ENCODE assay signal across 15 mouse cellular contexts in genomic region chr7:142547874-142548273, GRCm38 (mm10). TPM values are rescaled to one million over a fixed set of nuclear protein-coding genes. Genes with fewer than 3 reads are reported as not detected.
DNase-seq lines count a peak whose midpoint lies in the region; ATAC-seq and TF ChIP-seq lines count a peak whose summit lies in the region.
"Had no signal": no experiment of that assay in that cellular context is flagged by ENCODE, and none has a peak within 500 bp of the region (broad histone marks: within the 10 kb centered on the region; RNA-seq: fewer than 3 reads in every experiment).

No protein-coding gene starts in this region.

- peak; percentile 18 for DNase-seq in cerebellum, adult 9-11 months
- DNase-seq in cerebellum, adult 18-20 months = no peak
- DNase-seq in kidney, adult 8-10 months = no peak
- DNase-seq in stomach, postnatal 0 days (ENCODE audit: low spot score) = no peak
- no peak for DNase-seq in testis, postnatal 14 days (ENCODE audit: low spot score)
- DNase-seq in right cerebral cortex, postnatal 4 days = no peak
- DNase-seq: adrenal gland, postnatal 14 days; cerebellum, postnatal 36 days; gastrocnemius, postnatal 14 days; lung, postnatal 10 days; thymus, postnatal 14 days had no signal

- no peak overlapping the region for H3K4me2 ChIP-seq in kidney, embryonic 14.5 days (replicated peaks; ENCODE audit: low read depth, low read length)
- H3K4me2 ChIP-seq in stomach, embryonic 14.5 days (replicated peaks; ENCODE audit: low read depth, low read length) = no peak overlapping the region
- no peak overlapping the region for H3K4me2 ChIP-seq in stomach, postnatal 0 days (replicated peaks; ENCODE audit: low read depth)
- H3K4me2 ChIP-seq: forebrain, embryonic 15.5 days; liver, embryonic 11.5 days had no signal

- no peaks in the 10 kb centered on the region for H3K36me3 ChIP-seq in kidney, embryonic 14.5 days (ENCODE audit: control insufficient read depth, insufficient read depth, low read length)
- no peaks in the 10 kb centered on the region for H3K36me3 ChIP-seq in stomach, embryonic 14.5 days (ENCODE audit: control insufficient read depth, insufficient read depth, low read length)
- H3K36me3 ChIP-seq in stomach, postnatal 0 days (ENCODE audit: control insufficient read depth, insufficient read depth, low read length) = no peaks in the 10 kb centered on the region
- H3K36me3 ChIP-seq: forebrain, embryonic 15.5 days had no signal

- TF ChIP-seq CTCF in stomach, postnatal 0 days (IDR thresholded peaks at IDR 0.05; ENCODE audit: low read depth) = no peak

- WGBS in kidney, embryonic 14.5 days = 6% methylated on average over 2 of the region's 2 CpGs
- 28% methylated on average over 2 of the region's 2 CpGs for WGBS in stomach, embryonic 14.5 days
- 46% methylated on average over 2 of the region's 2 CpGs for WGBS in stomach, postnatal 0 days

- no peak for TF ChIP-seq EP300 in stomach, postnatal 0 days (optimal IDR thresholded peaks at IDR 0.05)

- H3K4me1 ChIP-seq in kidney, embryonic 14.5 days (ENCODE audit: control insufficient read depth, insufficient read depth, low read length) = peaks cover 51% of the 10 kb centered on the region
- H3K4me1 ChIP-seq in stomach, embryonic 14.5 days (ENCODE audit: control insufficient read depth, insufficient read depth, low read length) = peaks cover 29% of the 10 kb centered on the region
- H3K4me1 ChIP-seq in stomach, postnatal 0 days (replicated peaks; ENCODE audit: control insufficient read depth, insufficient read depth) = no peaks in the 10 kb centered on the region; the same call in 1 of the 2 replicates

- H3K27ac ChIP-seq in kidney, embryonic 14.5 days (ENCODE audit: low read depth, low read length) = peak overlapping the region; percentile 76
- H3K27ac ChIP-seq in stomach, embryonic 14.5 days (ENCODE audit: low read length) = 0 out of 2 replicates have a peak overlapping the region, but pooled peaks have one; percentile 41
- H3K27ac ChIP-seq in stomach, postnatal 0 days (replicated peaks) = no peak overlapping the region
- H3K27ac ChIP-seq: forebrain, embryonic 15.5 days had no signal

- H3K27me3 ChIP-seq in kidney, embryonic 14.5 days (ENCODE audit: control insufficient read depth, insufficient read depth, low read length) = no peaks in the 10 kb centered on the region
- no peaks in the 10 kb centered on the region for H3K27me3 ChIP-seq in stomach, embryonic 14.5 days (ENCODE audit: control insufficient read depth, insufficient read depth, low read length)
- no peaks in the 10 kb centered on the region for H3K27me3 ChIP-seq in stomach, postnatal 0 days (ENCODE audit: control insufficient read depth, insufficient read depth, low read length)
- H3K27me3 ChIP-seq: forebrain, embryonic 15.5 days had no signal

- peak; percentile 41 for ATAC-seq in kidney, embryonic 14.5 days (ENCODE audit: low FRiP score, low TSS enrichment)
- ATAC-seq in stomach, embryonic 14.5 days (ENCODE audit: insufficient number of reproducible peaks, insufficient read depth, low FRiP score, low read depth) = no peak
- ATAC-seq in stomach, postnatal 0 days (ENCODE audit: low FRiP score, low TSS enrichment) = no peak
- ATAC-seq: forebrain, embryonic 15.5 days had no signal

- no peaks in the 10 kb centered on the region for H3K9me3 ChIP-seq in kidney, embryonic 14.5 days (ENCODE audit: control insufficient read depth, low read length)
- no peaks in the 10 kb centered on the region for H3K9me3 ChIP-seq in stomach, embryonic 14.5 days (ENCODE audit: control insufficient read depth, low read depth, low read length)
- no peaks in the 10 kb centered on the region for H3K9me3 ChIP-seq in stomach, postnatal 0 days (ENCODE audit: control insufficient read depth, low read length)
- H3K9me3 ChIP-seq: forebrain, embryonic 15.5 days had no signal

- no peak overlapping the region for H3K9ac ChIP-seq in kidney, embryonic 14.5 days (ENCODE audit: low read depth, low read length)
- H3K9ac ChIP-seq in stomach, embryonic 14.5 days (replicated peaks; ENCODE audit: low read depth, low read length) = no peak overlapping the region
- no peak overlapping the region for H3K9ac ChIP-seq in stomach, postnatal 0 days (ENCODE audit: low read length)
- H3K9ac ChIP-seq: forebrain, embryonic 15.5 days had no signal

- H3K4me3 ChIP-seq in kidney, embryonic 14.5 days (ENCODE audit: low read length) = no peak overlapping the region
- no peak overlapping the region for H3K4me3 ChIP-seq in stomach, embryonic 14.5 days (ENCODE audit: low read depth, low read length)
- H3K4me3 ChIP-seq in stomach, postnatal 0 days (ENCODE audit: low read depth, low read length) = no peak overlapping the region
- H3K4me3 ChIP-seq: forebrain, embryonic 15.5 days had no signal

RNA-seq across cellular contexts. Expression of gene Mrpl23, which starts 15.4 kb away (rescaled TPM):
- 30.3 and 33.4 TPM in 2 replicates for polyA plus RNA-seq in kidney, embryonic 14.5 days (2014; fragmentation: Nextera tagmentation; extraction: Ambion mirVana)
- 32.6 and 35.6 TPM in 2 replicates for polyA plus RNA-seq in stomach, embryonic 14.5 days (2014; fragmentation: Nextera tagmentation; extraction: Ambion mirVana)
- 17.7 and 19.4 TPM in 2 replicates for polyA plus RNA-seq in stomach, postnatal 0 days (2015; fragmentation: Nextera tagmentation; extraction: Ambion mirVana)

RNA-seq across cellular contexts. Expression of gene Tnnt3, which starts 49.2 kb away (rescaled TPM):
- polyA plus RNA-seq in kidney, embryonic 14.5 days (2014; fragmentation: Nextera tagmentation; extraction: Ambion mirVana) = 3.2 and 3.5 TPM in 2 replicates
- polyA plus RNA-seq in stomach, embryonic 14.5 days (2014; fragmentation: Nextera tagmentation; extraction: Ambion mirVana) = 2.2 and 2.6 TPM in 2 replicates
- polyA plus RNA-seq in stomach, postnatal 0 days (2015; fragmentation: Nextera tagmentation; extraction: Ambion mirVana) = 8.0 and 11.7 TPM in 2 replicates
